Mouse (Mus musculus): ENCODE data around the gene Fance. TPM values are rescaled to one million over a fixed set of nuclear protein-coding genes. Genes with fewer than 3 reads are reported as not detected.
A peak's percentile ranks its signal among the peaks of the same experiment; 100 is the strongest.

Fance gene
- polyA plus RNA-seq, 1 experiment from 2014 or later = 22.1 TPM

DNA sequence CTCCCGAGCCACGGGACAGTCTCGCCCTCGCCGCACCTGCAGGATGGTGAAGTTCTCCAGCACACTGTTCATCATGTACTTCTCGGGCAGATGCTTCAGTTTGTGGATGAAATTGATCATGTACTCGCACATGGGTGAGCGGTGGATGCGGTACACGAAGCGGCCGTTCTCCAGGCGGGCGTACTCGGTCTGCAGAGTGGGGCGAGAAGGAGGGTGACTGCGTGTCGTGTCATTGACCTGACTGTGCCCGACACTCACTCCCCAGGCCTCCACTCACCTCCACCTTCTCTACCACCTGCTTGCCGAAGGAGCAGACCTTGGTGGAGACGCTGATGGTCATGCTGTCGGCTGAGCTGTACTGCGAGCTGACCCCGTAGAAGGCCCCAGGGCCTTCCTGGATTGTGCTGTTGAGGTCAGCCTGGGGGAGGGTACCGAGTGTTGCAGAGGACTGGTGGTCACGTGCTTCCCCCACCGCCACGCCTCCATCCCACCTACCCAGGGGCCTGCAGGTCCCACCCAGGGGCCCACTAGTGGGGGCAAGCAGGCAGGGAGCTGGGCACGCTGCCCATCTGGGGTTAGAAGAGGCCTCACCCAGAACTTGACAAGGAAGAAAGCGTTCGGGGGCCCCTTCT is 19.7 kb downstream of the Fance start:
- H3K27me3 ChIP-seq (ENCODE audit: control insufficient read depth, insufficient read depth, low read depth, low read length) = no peaks in the 10 kb centered on the region
- WGBS = 47% methylated on average over 31 of the region's 31 CpGs
- peak overlapping the region; percentile 54 for H3K27ac ChIP-seq (ENCODE audit: low read length)
- peaks cover 40% of the 10 kb centered on the region for H3K36me3 ChIP-seq (ENCODE audit: control insufficient read depth, insufficient read depth, low read length)
- no peak overlapping the region for H3K4me2 ChIP-seq (ENCODE audit: low read depth, low read length)
- H3K9me3 ChIP-seq (ENCODE audit: control insufficient read depth, low read length) = no peaks in the 10 kb centered on the region
- no peak overlapping the region for H3K4me3 ChIP-seq (ENCODE audit: low read length)
- no peak overlapping the region for H3K9ac ChIP-seq (ENCODE audit: low read length)
- peak; percentile 11; the same call in 1 of the 2 replicates for ATAC-seq (ENCODE audit: low read depth)
- H3K4me1 ChIP-seq (replicated peaks; ENCODE audit: control insufficient read depth, insufficient read depth, low read length) = peaks cover 23% of the 10 kb centered on the region

- H3K27ac ChIP-seq (ENCODE audit: low read length) = no peak overlapping the region
- no peak overlapping the region for H3K4me2 ChIP-seq (ENCODE audit: low read depth, low read length)
- WGBS = 76% methylated on average over 10 of the region's 10 CpGs
- no peak overlapping the region for H3K4me3 ChIP-seq (ENCODE audit: low read length)
- peaks cover 16% of the 10 kb centered on the region for H3K4me1 ChIP-seq (replicated peaks; ENCODE audit: control insufficient read depth, insufficient read depth, low read length)
- no peaks in the 10 kb centered on the region for H3K27me3 ChIP-seq (ENCODE audit: control insufficient read depth, insufficient read depth, low read depth, low read length)
- H3K9ac ChIP-seq (ENCODE audit: low read length) = no peak overlapping the region
- no peak for ATAC-seq (ENCODE audit: low read depth)
- H3K36me3 ChIP-seq (ENCODE audit: control insufficient read depth, insufficient read depth, low read length) = peaks cover 45% of the 10 kb centered on the region
- no peaks in the 10 kb centered on the region for H3K9me3 ChIP-seq (ENCODE audit: control insufficient read depth, low read length)
Observed at GRCm38 (mm10) chr17:28335267-28335666, 21.9 kb downstream of the Fance start.

DNA sequence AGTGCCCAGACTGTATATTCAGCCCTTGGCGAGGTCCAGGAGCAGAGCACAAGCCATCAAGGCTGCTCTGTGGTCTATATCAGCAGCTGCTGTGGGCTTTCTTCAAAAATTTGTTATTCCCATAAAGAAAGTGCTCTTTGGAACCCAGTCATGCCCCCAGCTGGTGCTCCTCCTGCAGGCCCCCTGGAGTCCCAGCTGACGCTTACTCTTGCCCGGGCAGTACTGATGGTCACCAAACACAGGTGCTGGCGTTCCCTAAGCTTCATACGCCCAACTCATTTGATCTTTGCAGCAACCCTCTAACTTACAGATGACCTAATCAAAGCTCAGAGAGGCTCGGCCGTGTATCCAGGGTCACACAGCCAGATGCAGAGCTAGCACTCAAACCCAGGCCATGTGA is 24.2 kb downstream of the Fance start:
- WGBS = 90% methylated on average over 7 of the region's 7 CpGs
- Histone ChIP-seq H3K27ac (ENCODE audit: low read length) (no peak overlapping the region), H3K4me1 (replicated peaks; ENCODE audit: control insufficient read depth, insufficient read depth, low read length) (peaks cover 33% of the 10 kb centered on the region), H3K36me3 (ENCODE audit: control insufficient read depth, insufficient read depth, low read length) (peaks cover 36% of the 10 kb centered on the region), H3K27me3 (ENCODE audit: control insufficient read depth, insufficient read depth, low read depth, low read length) (no peaks in the 10 kb centered on the region), H3K9ac (ENCODE audit: low read length) (no peak overlapping the region), H3K4me2 (ENCODE audit: low read depth, low read length) (no peak overlapping the region), H3K4me3 (ENCODE audit: low read length) (no peak overlapping the region), H3K9me3 (ENCODE audit: control insufficient read depth, low read length) (no peaks in the 10 kb centered on the region)
- no peak for ATAC-seq (ENCODE audit: low read depth)

DNA sequence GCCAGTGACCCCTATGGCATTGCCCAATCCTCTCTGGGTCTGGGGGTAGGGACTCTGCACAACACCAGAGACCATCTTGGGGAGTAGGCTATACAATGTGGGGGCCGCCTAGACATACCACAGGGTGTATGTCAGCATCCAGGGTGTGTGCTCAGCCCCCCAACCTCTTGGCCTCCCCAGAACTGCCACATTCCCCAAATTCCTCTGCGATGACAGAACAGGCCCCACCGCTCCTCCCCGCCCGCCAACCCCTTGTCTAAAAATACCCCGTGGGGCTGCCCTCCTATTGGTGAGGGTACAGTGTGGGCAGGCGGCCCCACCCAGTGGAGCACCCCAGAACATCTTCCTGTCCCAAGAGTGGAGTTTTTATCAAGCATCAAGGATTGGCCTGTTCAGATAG is 27.3 kb downstream of the Fance start:
- H3K27me3 ChIP-seq (ENCODE audit: control insufficient read depth, insufficient read depth, low read depth, low read length) = no peaks in the 10 kb centered on the region
- H3K9me3 ChIP-seq (ENCODE audit: control insufficient read depth, low read length) = no peaks in the 10 kb centered on the region
- H3K36me3 ChIP-seq (ENCODE audit: control insufficient read depth, insufficient read depth, low read length) = peaks cover 29% of the 10 kb centered on the region
- 46% methylated on average over 7 of the region's 7 CpGs for WGBS
- ATAC-seq (ENCODE audit: low read depth) = peak; percentile 37
- H3K4me1 ChIP-seq (replicated peaks; ENCODE audit: control insufficient read depth, insufficient read depth, low read length) = peaks cover 42% of the 10 kb centered on the region
- H3K27ac ChIP-seq (ENCODE audit: low read length) = peak overlapping the region; percentile 93
- peak overlapping the region; percentile 61 for H3K4me2 ChIP-seq (ENCODE audit: low read depth, low read length)
- H3K4me3 ChIP-seq (ENCODE audit: low read length) = peak overlapping the region; percentile 32
- H3K9ac ChIP-seq (ENCODE audit: low read length) = peak overlapping the region; percentile 63

- Histone ChIP-seq H3K4me1 (replicated peaks; ENCODE audit: control insufficient read depth, insufficient read depth, low read length) (peaks cover 47% of the 10 kb centered on the region), H3K36me3 (ENCODE audit: control insufficient read depth, insufficient read depth, low read length) (peaks cover 24% of the 10 kb centered on the region), H3K9me3 (ENCODE audit: control insufficient read depth, low read length) (no peaks in the 10 kb centered on the region), H3K4me2 (ENCODE audit: low read depth, low read length) (peak overlapping the region; percentile 61), H3K9ac (ENCODE audit: low read length) (peak overlapping the region; percentile 63), H3K4me3 (ENCODE audit: low read length) (peak overlapping the region; percentile 32), H3K27ac (ENCODE audit: low read length) (peak overlapping the region; percentile 93), H3K27me3 (ENCODE audit: control insufficient read depth, insufficient read depth, low read depth, low read length) (no peaks in the 10 kb centered on the region)
- 3% methylated on average over 26 of the region's 26 CpGs for WGBS
- ATAC-seq (ENCODE audit: low read depth) = peak; percentile 87
Observed at GRCm38 (mm10) chr17:28341091-28341490, 27.8 kb downstream of the Fance start.

GRCm38 (mm10) chr17:28344050-28344607 is 30.8 kb downstream of the Fance start:
- H3K4me1 ChIP-seq (replicated peaks; ENCODE audit: control insufficient read depth, insufficient read depth, low read length) = peaks cover 78% of the 10 kb centered on the region
- H3K4me2 ChIP-seq (ENCODE audit: low read depth, low read length) = no peak overlapping the region; the same call in 1 of the 2 replicates
- no peaks in the 10 kb centered on the region for H3K27me3 ChIP-seq (ENCODE audit: control insufficient read depth, insufficient read depth, low read depth, low read length)
- no peaks in the 10 kb centered on the region for H3K9me3 ChIP-seq (ENCODE audit: control insufficient read depth, low read length)
- WGBS = 18% methylated on average over 4 of the region's 4 CpGs
- no peak; the same call in 1 of the 2 replicates for ATAC-seq (ENCODE audit: low read depth)
- peak overlapping the region; percentile 67 for H3K9ac ChIP-seq (ENCODE audit: low read length)
- H3K36me3 ChIP-seq (ENCODE audit: control insufficient read depth, insufficient read depth, low read length) = peaks cover 11% of the 10 kb centered on the region
- H3K27ac ChIP-seq (ENCODE audit: low read length) = peak overlapping the region; percentile 38
- no peak overlapping the region for H3K4me3 ChIP-seq (ENCODE audit: low read length)

- Histone ChIP-seq H3K27me3 (ENCODE audit: control insufficient read depth, insufficient read depth, low read depth, low read length) (no peaks in the 10 kb centered on the region), H3K4me1 (replicated peaks; ENCODE audit: control insufficient read depth, insufficient read depth, low read length) (peaks cover 78% of the 10 kb centered on the region), H3K9ac (ENCODE audit: low read length) (peak overlapping the region; percentile 67), H3K27ac (ENCODE audit: low read length) (peak overlapping the region; percentile 98), H3K36me3 (ENCODE audit: control insufficient read depth, insufficient read depth, low read length) (peaks cover 6% of the 10 kb centered on the region), H3K9me3 (ENCODE audit: control insufficient read depth, low read length) (no peaks in the 10 kb centered on the region), H3K4me3 (ENCODE audit: low read length) (no peak overlapping the region), H3K4me2 (ENCODE audit: low read depth, low read length) (peak overlapping the region; percentile 57)
- WGBS = 51% methylated on average over 3 of the region's 3 CpGs
- no peak for ATAC-seq (ENCODE audit: low read depth)
Observed at GRCm38 (mm10) chr17:28344670-28345069, 31.4 kb downstream of the Fance start.

- Histone ChIP-seq H3K4me1 (replicated peaks; ENCODE audit: control insufficient read depth, insufficient read depth, low read length) (peaks cover 75% of the 10 kb centered on the region), H3K9me3 (ENCODE audit: control insufficient read depth, low read length) (no peaks in the 10 kb centered on the region), H3K27me3 (ENCODE audit: control insufficient read depth, insufficient read depth, low read depth, low read length) (no peaks in the 10 kb centered on the region), H3K27ac (ENCODE audit: low read length) (peak overlapping the region; percentile 98), H3K36me3 (ENCODE audit: control insufficient read depth, insufficient read depth, low read length) (0 out of 2 replicates have a peak, but pooled peaks cover 2% of the 10 kb centered on the region), H3K9ac (ENCODE audit: low read length) (peak overlapping the region; percentile 67), H3K4me3 (ENCODE audit: low read length) (peak overlapping the region; percentile 32), H3K4me2 (ENCODE audit: low read depth, low read length) (peak overlapping the region; percentile 57)
- ATAC-seq (ENCODE audit: low read depth) = peak; percentile 8
- WGBS = 2% methylated on average over 6 of the region's 8 CpGs
Observed at GRCm38 (mm10) chr17:28345271-28345721, 32.0 kb downstream of the Fance start.

DNA sequence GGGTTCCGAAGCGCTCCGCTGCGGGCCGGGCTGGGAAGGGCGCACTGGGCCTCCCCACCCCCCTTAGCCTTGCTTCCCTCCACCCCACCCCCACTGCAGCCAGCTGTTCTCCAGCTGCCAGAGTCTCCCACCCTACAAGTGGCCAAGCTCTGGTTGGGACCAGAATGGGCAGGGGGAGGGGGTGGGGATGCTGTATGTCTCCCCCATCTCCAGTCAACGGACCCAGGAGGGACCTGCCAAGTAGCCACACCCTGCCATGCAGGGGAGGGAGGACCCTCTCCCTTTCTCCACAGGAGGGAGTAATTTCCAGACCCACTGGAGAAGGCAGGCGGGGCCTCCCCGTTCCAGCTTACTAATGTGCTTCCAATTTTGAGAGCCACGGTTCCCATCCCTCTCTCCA is 32.6 kb downstream of the Fance start:
- no peaks in the 10 kb centered on the region for H3K9me3 ChIP-seq (ENCODE audit: control insufficient read depth, low read length)
- H3K4me3 ChIP-seq (ENCODE audit: low read length) = peak overlapping the region; percentile 32
- peaks cover 69% of the 10 kb centered on the region for H3K4me1 ChIP-seq (replicated peaks; ENCODE audit: control insufficient read depth, insufficient read depth, low read length)
- H3K9ac ChIP-seq (ENCODE audit: low read length) = peak overlapping the region; percentile 67
- 0 out of 2 replicates have a peak, but pooled peaks cover 2% of the 10 kb centered on the region for H3K36me3 ChIP-seq (ENCODE audit: control insufficient read depth, insufficient read depth, low read length)
- ATAC-seq (ENCODE audit: low read depth) = peak; percentile 12; the same call in 1 of the 2 replicates
- WGBS = 3% methylated on average over 10 of the region's 10 CpGs
- H3K4me2 ChIP-seq (ENCODE audit: low read depth, low read length) = peak overlapping the region; percentile 57
- H3K27ac ChIP-seq (ENCODE audit: low read length) = peak overlapping the region; percentile 98
- no peaks in the 10 kb centered on the region for H3K27me3 ChIP-seq (ENCODE audit: control insufficient read depth, insufficient read depth, low read depth, low read length)
